Mouse (Mus musculus): ENCODE measurements around the gene Stag1. TPM values are rescaled to one million over a fixed set of nuclear protein-coding genes. Genes with fewer than 3 reads are reported as not detected.
"Not testable (repeated sequence)": the region's sequence is repeated elsewhere in the genome, so short reads cannot be mapped to it uniquely, and the experiment has no call there.

Gene Stag1
- total RNA-seq, 2 experiments from 2014 or later: 52.3 to 56.4 TPM

DNA sequence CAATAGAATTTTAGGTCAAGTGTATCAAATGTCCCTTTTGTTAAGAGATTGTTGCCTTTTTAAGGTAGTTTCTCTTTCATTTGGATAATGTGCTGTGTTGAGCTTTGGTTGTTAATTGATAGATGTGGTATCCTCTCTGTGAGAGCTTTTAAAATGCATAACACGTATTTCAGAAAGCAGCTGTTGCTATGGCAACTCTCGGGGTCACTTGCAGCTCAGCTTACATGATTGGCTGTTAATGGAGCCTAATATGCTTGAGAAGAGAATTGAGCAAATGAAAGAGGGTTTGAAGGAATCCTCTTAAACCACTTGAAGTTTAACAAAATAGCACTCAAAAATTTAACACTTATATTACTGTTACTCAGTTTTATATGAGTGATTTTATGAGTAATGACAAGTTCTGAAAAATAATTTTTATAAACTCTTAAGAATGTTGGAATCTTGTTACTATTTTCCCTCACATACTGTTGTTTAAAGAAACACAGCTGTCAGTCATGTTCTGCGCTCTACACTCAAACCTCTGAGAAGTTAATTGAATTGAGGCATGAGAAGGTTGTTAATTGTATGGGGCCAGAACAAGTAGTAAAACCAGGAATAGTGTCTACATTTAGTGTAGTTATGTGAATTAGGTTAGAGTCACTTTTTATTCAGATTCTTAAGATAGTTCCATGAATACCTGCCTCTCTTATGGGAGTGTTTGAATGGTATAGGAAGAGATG is 88.3 kb downstream of the Stag1 start:
- no peak for DNase-seq

DNA sequence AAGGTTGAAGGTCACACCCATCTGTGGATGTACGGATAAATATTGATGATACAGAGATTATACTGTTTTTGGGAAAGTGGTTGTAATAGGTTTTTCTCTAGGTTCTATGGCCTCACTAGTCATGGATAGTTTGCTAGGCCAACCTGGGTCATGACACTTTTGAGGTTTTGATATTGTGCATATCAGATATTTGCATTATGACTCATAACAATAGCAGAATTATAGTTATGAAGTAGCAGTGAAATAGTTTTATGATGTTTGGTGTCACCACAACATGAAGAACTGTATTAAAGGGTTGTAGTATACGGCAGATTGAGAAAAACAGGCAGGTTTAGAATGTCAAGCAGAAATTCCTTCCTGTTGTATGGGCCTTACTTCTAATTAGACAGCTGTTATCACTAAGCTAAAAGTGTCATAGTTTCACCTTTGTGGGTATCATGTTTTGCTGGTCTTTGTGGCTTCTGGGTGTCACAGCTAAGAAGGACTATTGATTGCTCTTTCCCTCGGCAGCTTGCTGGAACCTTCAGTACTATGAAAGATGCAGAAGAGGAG is 92.2 kb downstream of the Stag1 start:
- no peak for DNase-seq

DNA sequence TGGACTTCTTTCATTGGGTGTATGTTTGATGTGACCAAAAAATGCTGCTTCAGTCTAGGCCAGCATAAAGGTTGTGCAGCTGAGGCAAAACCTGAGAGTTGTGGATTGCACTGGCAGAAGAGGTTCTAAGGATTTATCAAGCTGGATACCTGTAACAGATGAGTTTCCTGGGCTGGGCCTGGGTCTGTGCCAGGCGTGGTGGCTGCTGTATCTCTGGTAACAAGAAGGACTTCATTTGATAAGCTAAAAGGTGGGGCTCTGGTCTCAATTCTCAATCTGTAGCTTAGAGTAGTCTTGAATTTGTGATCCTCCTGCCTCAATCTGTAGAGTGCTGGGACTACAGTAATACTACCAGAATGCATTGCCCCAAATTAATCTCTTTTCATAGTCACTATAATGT is 94.6 kb downstream of the Stag1 start:
- DNase-seq: no peak

DNA sequence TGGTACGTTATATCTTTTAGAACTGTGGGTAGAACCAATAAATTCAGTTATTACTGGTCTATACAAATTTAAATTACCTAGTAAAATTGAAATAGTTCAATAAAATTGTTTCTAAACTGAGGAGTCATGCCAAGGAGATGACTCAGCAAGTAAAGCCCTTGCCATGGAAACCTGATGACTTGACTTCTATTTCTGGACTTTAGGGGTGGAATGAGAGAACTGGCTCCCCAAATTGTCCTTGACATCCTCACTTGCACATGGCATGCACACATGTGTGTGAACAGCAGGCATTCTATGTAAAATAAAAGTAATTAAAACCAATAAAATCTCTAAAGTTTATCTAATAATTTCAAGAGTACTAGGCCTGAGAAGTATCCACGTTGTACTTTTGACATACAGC is 98.9 kb downstream of the Stag1 start:
- no peak for DNase-seq

DNA sequence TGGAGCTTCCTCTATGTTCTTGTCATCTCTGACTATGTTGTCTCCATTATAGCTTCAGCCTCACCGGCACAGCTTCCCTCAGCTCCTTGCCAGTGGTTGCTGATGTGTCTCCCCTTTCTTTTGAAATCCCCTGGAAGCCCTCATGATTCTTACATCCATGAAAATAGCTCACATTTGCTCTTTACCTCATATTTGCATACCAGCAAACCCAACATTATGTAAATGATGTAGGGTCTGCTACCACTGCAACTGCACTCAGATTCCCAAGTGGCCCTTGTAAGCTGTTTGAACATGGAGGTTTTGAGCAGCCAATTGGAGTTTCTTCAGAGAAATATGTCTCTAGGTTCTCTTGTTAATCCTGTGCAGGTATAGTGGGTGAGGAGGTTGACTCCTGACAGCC is 110.0 kb downstream of the Stag1 start:
- DNase-seq: no peak

DNA sequence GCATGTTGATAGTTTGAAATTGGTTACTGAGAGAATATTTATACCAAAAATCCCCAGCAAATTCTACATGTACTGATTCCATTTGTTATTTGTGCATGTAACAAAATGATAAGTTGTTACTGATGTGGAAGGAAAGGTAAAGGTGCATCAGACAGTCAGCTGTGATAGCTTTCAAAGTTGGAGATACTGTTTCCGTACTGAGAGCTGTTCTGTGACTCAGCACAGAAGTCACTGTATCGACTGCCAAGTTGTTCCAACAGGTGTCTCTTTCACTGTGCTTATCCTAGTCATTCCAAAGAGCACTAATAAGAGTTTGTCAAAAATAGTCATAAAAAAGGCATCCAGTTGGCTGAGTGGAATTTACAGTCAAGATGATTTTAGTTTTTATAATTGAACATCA is 114.1 kb downstream of the Stag1 start:
- DNase-seq: no peak

DNA sequence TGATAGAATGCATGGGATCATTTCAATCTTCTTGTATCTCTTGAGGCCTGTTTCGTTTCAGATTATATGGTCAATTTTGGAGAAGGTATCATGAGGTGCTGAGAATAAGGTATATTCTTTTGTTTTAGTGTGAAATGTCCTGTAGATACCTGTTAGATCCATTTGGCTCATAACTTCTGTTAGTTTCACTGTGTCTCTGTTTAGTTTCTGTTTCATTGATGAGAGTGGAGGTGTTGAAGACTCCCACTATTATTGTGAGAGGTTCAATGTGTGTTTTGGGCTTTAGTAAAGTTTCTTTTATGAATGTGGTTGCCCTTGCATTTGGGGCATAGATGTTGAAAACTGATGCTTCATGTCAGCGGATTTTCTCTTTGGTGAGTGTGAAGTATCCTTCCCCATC is 127.2 kb downstream of the Stag1 start:
- not testable (repeated sequence) for DNase-seq

DNA sequence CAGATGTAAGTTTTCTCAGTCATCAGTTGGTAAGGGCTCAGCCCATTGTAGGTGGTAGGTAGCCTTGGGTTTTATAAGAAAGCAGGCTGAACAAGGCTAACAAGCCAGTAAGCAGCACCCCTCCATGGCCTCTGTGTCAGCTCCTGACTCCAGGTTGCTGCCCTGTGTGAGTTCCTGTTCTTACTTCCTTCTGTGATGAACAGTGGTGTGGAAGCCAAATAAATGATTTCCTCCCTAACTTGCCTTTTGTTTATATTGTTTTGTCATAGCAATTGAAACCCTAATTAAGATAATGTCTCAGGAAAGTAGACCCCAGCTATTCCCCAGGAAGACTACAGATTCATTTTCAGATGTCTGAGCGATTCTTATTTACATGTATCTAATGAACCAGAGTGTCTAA is 134.2 kb downstream of the Stag1 start:
- DNase-seq: no peak

DNA sequence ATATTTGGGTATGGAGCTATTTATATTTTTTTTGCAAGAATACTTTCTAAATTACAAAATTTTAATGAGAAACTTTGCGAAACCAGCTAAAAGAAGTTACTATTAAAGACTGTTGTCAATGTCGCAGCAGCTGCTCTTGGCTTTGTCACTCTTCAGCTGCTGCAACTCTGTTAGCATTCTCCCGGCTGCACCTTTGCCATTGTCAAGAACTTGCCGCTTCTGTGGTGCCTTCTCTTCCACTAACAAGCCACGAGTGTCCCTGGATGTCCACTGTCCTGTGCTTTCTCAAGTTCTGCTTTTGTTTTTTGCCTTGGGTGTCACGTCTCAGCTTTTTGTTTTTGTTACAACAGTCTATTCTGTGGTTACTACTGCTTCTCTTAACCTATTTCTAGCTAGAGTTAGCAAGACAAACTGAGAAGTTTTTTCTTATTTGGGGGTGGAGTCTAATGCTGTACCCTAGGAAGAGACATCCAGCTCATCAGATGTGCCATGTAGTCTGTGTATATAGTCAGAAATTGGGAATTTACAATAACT is 136.4 kb downstream of the Stag1 start:
- DNase-seq: no peak

DNA sequence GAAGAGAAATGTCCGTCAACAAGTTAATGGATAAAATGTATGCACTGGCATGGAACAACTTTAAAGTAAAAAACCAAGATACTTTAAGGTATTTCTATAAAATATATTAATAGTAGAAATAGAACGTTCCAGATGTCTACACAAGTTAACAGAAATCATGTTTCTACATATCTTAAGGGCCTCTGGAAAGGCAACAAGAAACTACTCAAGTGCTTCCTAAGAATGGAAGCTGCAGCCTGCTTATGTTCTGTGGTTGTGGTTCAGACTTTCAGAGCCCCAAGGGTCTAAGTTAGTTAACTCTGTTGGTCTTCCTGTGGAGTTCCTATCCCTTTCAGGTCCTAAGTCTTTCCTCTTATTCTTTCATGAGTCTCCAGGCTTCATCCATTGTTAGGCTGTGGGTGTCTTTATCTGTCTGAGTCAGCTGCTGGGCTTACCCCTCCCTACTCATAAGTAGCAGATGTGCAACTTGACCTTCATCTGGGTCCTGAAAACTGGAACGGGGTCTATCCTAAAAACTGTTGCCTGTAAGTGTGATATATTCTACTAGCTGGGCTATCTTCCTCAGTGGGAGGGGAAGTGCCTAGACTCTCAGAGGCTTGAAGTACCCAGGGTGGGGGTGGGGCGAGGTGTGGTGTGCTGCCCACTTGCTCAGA is 138.5 kb downstream of the Stag1 start:
- no peak for DNase-seq

DNA sequence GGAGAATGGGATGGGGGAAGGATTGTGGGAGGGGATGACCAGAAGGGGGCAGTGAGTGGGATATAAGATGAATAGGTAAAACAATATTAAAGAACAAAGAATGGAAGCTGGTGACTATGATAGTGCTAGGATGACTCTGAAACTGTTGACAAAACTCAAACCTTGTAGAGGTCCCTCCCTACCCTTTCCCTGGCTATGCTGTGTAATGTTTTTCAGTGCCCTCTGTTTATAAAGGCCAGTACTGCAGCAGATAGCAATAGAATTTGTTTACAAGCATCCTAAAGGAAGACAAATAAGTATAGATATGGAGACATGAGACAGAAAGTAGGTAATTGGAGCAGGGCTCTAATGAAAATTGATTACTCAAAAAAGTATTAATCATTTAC is 139.0 kb downstream of the Stag1 start:
- no peak for DNase-seq

DNA sequence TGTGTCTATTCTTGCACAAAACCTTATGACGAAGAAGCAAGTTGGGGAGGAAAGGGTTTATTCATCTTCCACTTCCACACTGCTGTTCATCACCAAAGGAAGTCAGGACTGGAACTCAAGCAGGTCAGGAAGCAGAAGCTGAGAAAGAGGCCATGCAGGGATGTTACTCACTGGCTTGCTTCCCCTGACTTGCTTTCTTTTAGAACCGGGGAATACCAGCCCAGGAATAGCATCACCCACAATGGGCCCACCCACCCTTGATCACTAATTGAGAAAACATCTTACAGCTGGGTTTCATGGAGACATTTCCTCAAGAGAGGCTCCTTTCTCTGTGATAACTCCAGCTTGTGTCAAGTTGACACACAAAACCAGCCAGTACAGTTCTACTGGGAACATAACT is 179.6 kb downstream of the Stag1 start:
- DNase-seq: not testable (repeated sequence)

DNA sequence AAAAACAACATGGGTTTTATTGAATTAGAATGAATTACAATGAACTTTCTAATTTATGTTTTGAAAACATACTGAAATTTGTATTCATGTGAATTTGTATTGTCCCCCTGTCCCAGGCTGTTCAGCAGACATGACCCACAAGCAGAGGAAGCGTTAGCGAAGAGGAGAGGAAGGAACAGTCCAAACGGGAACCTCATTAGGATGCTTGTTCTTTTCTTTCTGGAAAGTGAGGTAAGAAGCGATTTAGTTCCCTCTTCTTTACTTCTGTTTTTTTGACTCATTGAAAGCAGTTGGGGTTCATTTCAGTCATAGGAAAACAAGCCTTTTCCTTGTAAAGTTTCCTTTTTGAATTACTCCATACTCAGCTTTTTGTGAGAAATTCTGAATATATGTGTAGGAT is 268.4 kb downstream of the Stag1 start:
- no peak for DNase-seq

DNA sequence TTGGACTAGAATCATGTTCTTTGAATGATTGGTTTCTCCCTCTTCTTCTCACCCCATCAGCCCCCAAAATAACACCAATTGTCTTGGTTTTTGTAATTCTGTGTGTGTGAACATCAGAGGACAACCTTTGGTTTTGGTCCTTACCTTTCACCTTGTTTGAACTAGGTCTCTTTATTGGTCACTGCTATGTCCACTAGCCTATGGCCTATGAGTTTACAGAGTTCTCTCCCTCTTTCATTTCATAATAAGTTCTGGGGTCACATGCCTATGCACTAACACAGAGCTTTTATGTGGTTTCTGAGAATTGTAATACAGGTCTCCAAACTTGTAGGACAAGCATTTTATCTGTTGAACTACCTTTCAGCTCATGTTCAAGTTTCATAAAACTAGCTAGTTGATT is 272.0 kb downstream of the Stag1 start:
- no peak for DNase-seq

DNA sequence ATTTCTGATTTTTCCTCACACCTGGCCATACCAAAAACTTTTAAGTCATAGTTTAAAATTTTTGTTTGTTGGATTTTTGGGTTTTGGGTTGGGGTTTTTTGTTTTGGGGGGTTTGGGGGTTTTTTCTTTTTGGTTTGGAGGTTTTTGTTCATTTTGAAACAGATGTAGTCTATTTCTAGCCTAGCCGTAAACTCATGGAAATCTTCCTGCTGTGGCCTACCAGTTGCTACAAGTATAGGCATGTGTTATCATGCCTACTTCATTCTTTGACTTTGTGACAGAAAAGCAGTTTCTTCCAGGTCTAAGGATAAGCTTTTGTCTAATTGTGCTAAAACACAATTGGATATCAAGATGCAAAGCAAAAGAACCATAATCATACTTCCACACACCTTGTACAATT is 298.5 kb downstream of the Stag1 start:
- no peak for DNase-seq

DNA sequence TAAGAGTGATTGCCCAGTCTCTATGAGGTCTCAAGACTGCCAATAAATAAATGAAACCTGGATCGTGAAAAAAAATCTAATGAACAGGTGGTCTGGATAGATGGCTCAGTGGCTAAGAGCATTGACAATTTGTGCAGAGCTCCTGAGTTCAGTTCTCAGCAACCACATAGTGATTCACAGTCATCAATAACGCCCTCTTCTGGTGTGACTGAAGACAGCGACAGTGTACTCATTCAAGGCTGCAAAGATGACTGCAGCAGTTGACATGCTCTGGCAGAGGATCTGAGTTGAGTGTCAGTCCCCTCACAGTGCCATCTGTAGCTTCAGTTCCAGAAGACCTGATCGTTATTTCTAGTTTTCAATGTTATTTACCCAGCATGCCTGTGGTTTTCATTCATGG is 300.4 kb downstream of the Stag1 start:
- DNase-seq: no peak

DNA sequence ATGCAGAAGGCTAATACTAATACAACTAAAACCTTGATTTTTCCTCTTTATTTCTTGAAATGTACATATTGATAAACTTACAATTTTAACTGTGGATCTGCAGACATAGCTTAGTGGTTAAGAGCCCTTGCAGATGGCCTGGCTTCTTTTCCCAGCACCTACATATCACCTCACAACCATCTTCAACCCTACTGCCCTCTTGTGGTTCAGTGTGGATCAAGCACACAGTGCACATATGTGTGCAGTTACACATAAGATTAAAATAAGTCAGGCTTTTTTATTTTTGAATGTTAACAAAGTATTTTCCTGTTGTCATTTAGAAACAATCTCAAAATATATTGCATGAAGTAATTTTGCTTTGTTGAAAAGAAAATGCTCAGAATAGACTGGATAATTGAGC is 312.8 kb downstream of the Stag1 start:
- peak; percentile 9 for DNase-seq

DNA sequence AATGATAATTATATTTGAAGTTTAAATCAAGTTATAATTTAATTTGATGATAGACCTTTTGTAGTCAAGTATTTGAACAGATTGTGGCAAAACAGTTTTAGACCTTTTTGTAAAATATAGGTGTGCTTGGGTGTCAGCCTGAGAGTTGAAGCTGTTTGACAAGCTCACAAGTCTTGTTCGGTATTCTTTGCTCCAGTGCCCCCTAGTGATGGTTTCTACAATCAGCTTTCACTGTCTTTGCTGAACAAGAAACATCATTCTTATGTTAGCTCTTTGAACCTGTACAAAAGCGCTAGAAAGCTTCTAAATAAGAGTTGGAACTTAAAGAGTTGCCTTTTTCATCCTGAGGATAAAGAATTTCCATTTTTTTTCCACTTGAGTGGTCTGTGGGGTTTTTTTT is 319.5 kb downstream of the Stag1 start:
- DNase-seq: peak; percentile 65

DNA sequence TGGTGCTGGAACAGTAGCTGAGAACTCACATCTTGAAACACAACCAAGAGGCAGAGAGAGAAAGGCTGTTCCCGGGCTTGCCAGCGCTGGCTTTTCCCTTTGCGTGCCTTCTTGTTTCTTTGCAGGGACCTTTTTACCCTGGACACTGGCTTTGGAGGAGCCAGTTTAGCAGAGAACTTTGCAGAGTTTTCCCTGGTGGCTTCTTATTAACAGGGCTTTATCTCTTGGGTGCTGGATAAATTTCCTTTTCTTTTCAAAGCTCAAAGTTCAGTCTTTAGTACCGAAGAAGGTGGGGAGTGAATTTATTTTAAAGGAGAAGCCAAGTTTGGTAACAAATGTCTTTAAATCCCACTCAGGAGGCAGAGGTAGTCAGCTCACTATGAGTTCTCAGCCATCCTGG is 329.0 kb downstream of the Stag1 start:
- DNase-seq: no peak

DNA sequence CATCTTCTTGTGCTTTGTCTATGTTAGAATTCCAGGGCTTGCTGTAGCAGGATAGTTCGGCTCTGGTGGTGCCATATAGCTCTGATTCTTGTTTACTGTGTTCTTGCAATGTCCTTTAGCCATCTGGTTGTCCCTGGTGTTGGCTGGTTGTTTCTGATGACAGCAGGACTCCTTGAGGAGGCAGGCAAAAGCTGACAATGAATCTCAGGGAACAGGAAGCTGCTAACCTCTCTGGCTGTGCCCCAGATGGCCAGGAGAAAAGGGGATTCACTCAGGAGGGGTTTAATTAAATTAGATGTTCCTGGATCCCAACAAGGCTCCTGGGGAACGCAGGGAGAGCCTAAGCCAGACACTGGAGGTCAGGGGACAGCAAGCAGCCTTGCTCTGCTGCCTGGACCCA is 344.4 kb downstream of the Stag1 start:
- no peak for DNase-seq

DNA sequence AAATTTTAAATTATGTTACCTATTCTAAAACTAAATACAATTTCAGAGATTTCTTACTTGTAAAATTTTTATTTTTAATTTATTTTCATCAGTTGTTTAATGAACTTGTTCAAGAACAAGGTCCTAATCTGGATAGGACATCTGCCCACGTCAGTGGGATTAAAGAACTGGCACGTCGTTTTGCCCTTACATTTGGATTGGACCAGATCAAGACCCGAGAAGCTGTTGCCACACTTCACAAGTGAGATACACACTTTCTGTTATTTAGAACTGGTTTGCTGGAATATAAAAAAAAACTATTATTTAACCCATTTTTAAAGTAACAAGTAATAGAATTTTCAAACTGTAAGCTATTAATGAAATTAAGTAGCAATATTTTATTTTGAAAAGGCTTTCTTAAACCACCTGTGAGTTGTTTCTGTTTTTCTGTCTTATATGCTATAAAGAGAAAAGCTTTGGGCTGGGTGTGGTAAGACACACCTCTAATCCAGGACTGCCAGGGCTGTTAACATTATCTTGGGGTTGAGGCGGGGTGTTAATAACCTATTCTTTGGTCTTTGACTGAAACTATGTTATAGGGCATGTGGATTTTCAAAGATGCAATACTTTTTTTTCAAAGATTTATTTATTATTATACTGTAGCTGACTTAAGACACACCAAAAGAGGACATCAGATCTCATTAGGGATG is 347.2 kb downstream of the Stag1 start:
- no peak for DNase-seq

DNA sequence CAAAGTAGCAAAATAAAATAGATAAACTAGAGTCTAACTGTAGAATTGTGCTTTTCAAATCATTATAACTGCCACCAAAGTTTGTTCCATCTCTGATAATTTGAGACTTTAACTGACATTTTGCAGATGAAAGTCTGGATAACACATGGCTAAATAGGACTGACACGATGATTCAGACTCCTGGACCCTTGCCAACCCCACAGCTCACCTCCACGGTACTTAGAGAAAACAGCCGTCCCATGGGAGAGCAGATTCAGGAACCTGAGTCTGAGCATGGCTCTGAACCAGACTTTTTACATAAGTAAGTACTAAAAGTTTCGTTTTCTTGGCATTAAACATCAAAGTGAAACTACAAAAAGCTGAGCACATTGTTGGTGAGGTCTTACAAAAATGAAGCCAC is 353.9 kb downstream of the Stag1 start:
- peak; percentile 39 for DNase-seq

DNA sequence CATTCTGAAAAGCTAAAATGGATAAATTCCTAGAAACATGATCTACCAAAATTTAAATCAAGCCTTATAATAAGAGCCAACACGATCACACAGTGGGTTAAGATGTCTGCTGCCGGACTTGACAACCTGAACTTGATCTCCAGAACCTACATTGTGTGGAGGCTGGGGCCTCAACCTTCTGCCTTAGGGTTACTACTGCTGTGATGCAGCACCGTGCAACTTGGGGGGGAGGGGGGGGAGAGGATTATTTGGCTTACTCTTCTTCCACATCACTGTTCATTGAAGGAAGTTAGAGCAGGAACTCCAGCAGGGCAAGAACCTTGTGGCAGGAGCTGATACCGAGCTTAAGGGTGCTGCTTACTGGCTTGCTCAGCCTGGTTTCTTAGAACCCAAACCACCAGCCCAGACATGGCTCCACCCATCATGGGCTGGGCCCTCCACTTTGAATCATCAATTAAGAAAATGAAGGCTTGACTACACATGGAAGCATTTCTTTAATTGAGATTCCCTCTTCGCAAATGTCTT is 365.4 kb downstream of the Stag1 start:
- no peak for DNase-seq
